Mouse (Mus musculus): ENCODE data around the gene St8sia1. TPM values are rescaled to one million over a fixed set of nuclear protein-coding genes. Genes with fewer than 3 reads are reported as not detected.

St8sia1 gene
- polyA plus RNA-seq, 1 experiment from 2014 or later = 3.6 TPM

- H3K4me1 ChIP-seq (ENCODE audit: control insufficient read depth, insufficient read depth, low read length) = no peaks in the 10 kb centered on the region; the same call in 1 of the 2 replicates
- H3K9me3 ChIP-seq (replicated peaks; ENCODE audit: control insufficient read depth, low read length) = no peaks in the 10 kb centered on the region
- H3K4me3 ChIP-seq (ENCODE audit: low read depth, low read length) = no peak overlapping the region
- H3K4me2 ChIP-seq = no peak overlapping the region
- no peak for ATAC-seq (replicated peaks; ENCODE audit: insufficient number of reproducible peaks, low FRiP score, low TSS enrichment)
- WGBS (ENCODE audit: insufficient replicate concordance) = 86% methylated on average over 3 of the region's 3 CpGs
- H3K27me3 ChIP-seq (ENCODE audit: control insufficient read depth, insufficient read depth, low read length) = no peaks in the 10 kb centered on the region
- no peaks in the 10 kb centered on the region for H3K36me3 ChIP-seq (ENCODE audit: control insufficient read depth, insufficient read depth, low read length)
- H3K9ac ChIP-seq (ENCODE audit: low read depth, low read length) = no peak overlapping the region
- no peak overlapping the region for H3K27ac ChIP-seq (ENCODE audit: low read depth, low read length)
Observed at GRCm38 (mm10) chr6:142862265-142862664, 102.0 kb downstream of the St8sia1 start.

- Histone ChIP-seq H3K9me3 (replicated peaks; ENCODE audit: control insufficient read depth, low read length) (no peaks in the 10 kb centered on the region), H3K4me3 (ENCODE audit: low read depth, low read length) (no peak overlapping the region), H3K27me3 (ENCODE audit: control insufficient read depth, insufficient read depth, low read length) (no peaks in the 10 kb centered on the region), H3K36me3 (ENCODE audit: control insufficient read depth, insufficient read depth, low read length) (no peaks in the 10 kb centered on the region), H3K4me2 (no peak overlapping the region), H3K9ac (ENCODE audit: low read depth, low read length) (no peak overlapping the region), H3K27ac (ENCODE audit: low read depth, low read length) (no peak overlapping the region), H3K4me1 (ENCODE audit: control insufficient read depth, insufficient read depth, low read length) (no peaks in the 10 kb centered on the region; the same call in 1 of the 2 replicates)
- no peak for ATAC-seq (replicated peaks; ENCODE audit: insufficient number of reproducible peaks, low FRiP score, low TSS enrichment)
- WGBS (ENCODE audit: insufficient replicate concordance) = 85% methylated on average over 1 of the region's 1 CpGs
Observed at GRCm38 (mm10) chr6:142860396-142860795, 103.9 kb downstream of the St8sia1 start.

- ATAC-seq (replicated peaks; ENCODE audit: insufficient number of reproducible peaks, low FRiP score, low TSS enrichment) = no peak
- H3K9me3 ChIP-seq (replicated peaks; ENCODE audit: control insufficient read depth, low read length) = no peaks in the 10 kb centered on the region
- H3K27ac ChIP-seq (ENCODE audit: low read depth, low read length) = no peak overlapping the region
- no peak overlapping the region for H3K4me2 ChIP-seq
- H3K4me3 ChIP-seq (ENCODE audit: low read depth, low read length) = no peak overlapping the region
- H3K9ac ChIP-seq (ENCODE audit: low read depth, low read length) = no peak overlapping the region
- H3K27me3 ChIP-seq (ENCODE audit: control insufficient read depth, insufficient read depth, low read length) = no peaks in the 10 kb centered on the region
- no peaks in the 10 kb centered on the region; the same call in 1 of the 2 replicates for H3K4me1 ChIP-seq (ENCODE audit: control insufficient read depth, insufficient read depth, low read length)
- no peaks in the 10 kb centered on the region for H3K36me3 ChIP-seq (ENCODE audit: control insufficient read depth, insufficient read depth, low read length)
- 84% methylated on average over 4 of the region's 4 CpGs for WGBS (ENCODE audit: insufficient replicate concordance)
Observed at GRCm38 (mm10) chr6:142859946-142860345, 104.3 kb downstream of the St8sia1 start.

GRCm38 (mm10) chr6:142858937-142859336 lies 105.3 kb downstream of the St8sia1 start:
- Histone ChIP-seq H3K4me2 (no peak overlapping the region), H3K9ac (ENCODE audit: low read depth, low read length) (no peak overlapping the region), H3K27ac (ENCODE audit: low read depth, low read length) (no peak overlapping the region), H3K36me3 (ENCODE audit: control insufficient read depth, insufficient read depth, low read length) (no peaks in the 10 kb centered on the region), H3K4me3 (ENCODE audit: low read depth, low read length) (no peak overlapping the region), H3K4me1 (ENCODE audit: control insufficient read depth, insufficient read depth, low read length) (no peaks in the 10 kb centered on the region; the same call in 1 of the 2 replicates), H3K9me3 (replicated peaks; ENCODE audit: control insufficient read depth, low read length) (no peaks in the 10 kb centered on the region), H3K27me3 (ENCODE audit: control insufficient read depth, insufficient read depth, low read length) (no peaks in the 10 kb centered on the region)
- no peak for ATAC-seq (replicated peaks; ENCODE audit: insufficient number of reproducible peaks, low FRiP score, low TSS enrichment)
- WGBS (ENCODE audit: insufficient replicate concordance) = 77% methylated on average over 2 of the region's 2 CpGs

GRCm38 (mm10) chr6:142856258-142856874 lies 107.9 kb downstream of the St8sia1 start:
- Histone ChIP-seq H3K9me3 (replicated peaks; ENCODE audit: control insufficient read depth, low read length) (no peaks in the 10 kb centered on the region), H3K4me2 (no peak overlapping the region), H3K4me1 (ENCODE audit: control insufficient read depth, insufficient read depth, low read length) (no peaks in the 10 kb centered on the region; the same call in 1 of the 2 replicates), H3K27ac (ENCODE audit: low read depth, low read length) (no peak overlapping the region), H3K9ac (ENCODE audit: low read depth, low read length) (no peak overlapping the region), H3K36me3 (ENCODE audit: control insufficient read depth, insufficient read depth, low read length) (no peaks in the 10 kb centered on the region), H3K27me3 (ENCODE audit: control insufficient read depth, insufficient read depth, low read length) (no peaks in the 10 kb centered on the region), H3K4me3 (ENCODE audit: low read depth, low read length) (no peak overlapping the region)
- WGBS (ENCODE audit: insufficient replicate concordance) = 61% methylated on average over 3 of the region's 3 CpGs
- ATAC-seq (replicated peaks; ENCODE audit: insufficient number of reproducible peaks, low FRiP score, low TSS enrichment) = no peak

- Histone ChIP-seq H3K9ac (ENCODE audit: low read depth, low read length) (no peak overlapping the region), H3K27ac (ENCODE audit: low read depth, low read length) (no peak overlapping the region), H3K4me3 (ENCODE audit: low read depth, low read length) (no peak overlapping the region), H3K4me1 (ENCODE audit: control insufficient read depth, insufficient read depth, low read length) (no peaks in the 10 kb centered on the region; the same call in 1 of the 2 replicates), H3K27me3 (ENCODE audit: control insufficient read depth, insufficient read depth, low read length) (no peaks in the 10 kb centered on the region), H3K36me3 (ENCODE audit: control insufficient read depth, insufficient read depth, low read length) (no peaks in the 10 kb centered on the region), H3K9me3 (replicated peaks; ENCODE audit: control insufficient read depth, low read length) (no peaks in the 10 kb centered on the region), H3K4me2 (no peak overlapping the region)
- ATAC-seq (replicated peaks; ENCODE audit: insufficient number of reproducible peaks, low FRiP score, low TSS enrichment) = no peak
- WGBS (ENCODE audit: insufficient replicate concordance) = 85% methylated on average over 5 of the region's 5 CpGs
Observed at GRCm38 (mm10) chr6:142855761-142856160, 108.5 kb downstream of the St8sia1 start.

GRCm38 (mm10) chr6:142852419-142853377 lies 111.6 kb downstream of the St8sia1 start:
- Histone ChIP-seq H3K36me3 (ENCODE audit: control insufficient read depth, insufficient read depth, low read length) (no peaks in the 10 kb centered on the region), H3K27me3 (ENCODE audit: control insufficient read depth, insufficient read depth, low read length) (no peaks in the 10 kb centered on the region), H3K4me2 (no peak overlapping the region), H3K9ac (ENCODE audit: low read depth, low read length) (no peak overlapping the region), H3K4me1 (ENCODE audit: control insufficient read depth, insufficient read depth, low read length) (no peaks in the 10 kb centered on the region), H3K27ac (ENCODE audit: low read depth, low read length) (no peak overlapping the region), H3K9me3 (replicated peaks; ENCODE audit: control insufficient read depth, low read length) (no peaks in the 10 kb centered on the region), H3K4me3 (ENCODE audit: low read depth, low read length) (no peak overlapping the region)
- no peak for ATAC-seq (replicated peaks; ENCODE audit: insufficient number of reproducible peaks, low FRiP score, low TSS enrichment)
- WGBS (ENCODE audit: insufficient replicate concordance) = 83% methylated on average over 6 of the region's 6 CpGs

- 85% methylated on average over 8 of the region's 8 CpGs for WGBS (ENCODE audit: insufficient replicate concordance)
- ATAC-seq (replicated peaks; ENCODE audit: insufficient number of reproducible peaks, low FRiP score, low TSS enrichment) = no peak
- no peak overlapping the region for H3K27ac ChIP-seq (ENCODE audit: low read depth, low read length)
Observed at GRCm38 (mm10) chr6:142850436-142850835, 113.8 kb downstream of the St8sia1 start.

More at GRCm38 (mm10) chr6:142850436-142850835, 113.8 kb downstream of the St8sia1 start:
- Histone ChIP-seq H3K4me2 (no peak overlapping the region), H3K9me3 (replicated peaks; ENCODE audit: control insufficient read depth, low read length) (no peaks in the 10 kb centered on the region), H3K4me3 (ENCODE audit: low read depth, low read length) (no peak overlapping the region), H3K9ac (ENCODE audit: low read depth, low read length) (no peak overlapping the region), H3K27me3 (ENCODE audit: control insufficient read depth, insufficient read depth, low read length) (no peaks in the 10 kb centered on the region), H3K36me3 (ENCODE audit: control insufficient read depth, insufficient read depth, low read length) (no peaks in the 10 kb centered on the region), H3K4me1 (ENCODE audit: control insufficient read depth, insufficient read depth, low read length) (no peaks in the 10 kb centered on the region)
